In the genomic region with DNA sequence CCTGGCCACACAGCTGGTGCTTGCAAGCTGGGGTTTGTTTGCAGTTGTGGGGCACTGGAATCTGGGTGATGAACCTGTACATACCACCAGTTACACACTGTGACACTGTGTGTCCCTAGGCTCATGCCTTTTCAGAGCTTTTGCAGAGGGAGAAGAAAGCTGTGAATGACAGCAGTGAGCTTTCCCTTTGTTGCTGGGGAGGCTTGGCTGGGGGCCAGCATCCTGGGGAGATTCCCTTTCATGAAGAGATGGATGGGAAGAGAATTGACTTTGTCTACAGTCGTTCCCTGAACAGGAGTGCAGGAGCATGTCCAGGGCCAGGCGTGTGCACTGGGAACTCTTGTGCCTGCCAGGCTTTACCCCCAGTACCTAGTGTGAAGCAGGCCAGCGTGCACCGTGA, we compare ENCODE assay signal across 8 mouse cellular contexts. TPM values are rescaled to one million over a fixed set of nuclear protein-coding genes. Genes with fewer than 3 reads are reported as not detected.
DNase-seq lines count a peak whose midpoint lies in the region; ATAC-seq lines count a peak whose summit lies in the region.

No protein-coding gene starts in this region.

- H3K4me1 ChIP-seq in neural tube, embryonic 14.5 days (ENCODE audit: control insufficient read depth, insufficient read depth, low read length) = 0 out of 2 replicates have a peak, but pooled peaks cover 5% of the 10 kb centered on the region

- H3K27me3 ChIP-seq in neural tube, embryonic 14.5 days (ENCODE audit: control insufficient read depth, insufficient read depth, low read length) = no peaks in the 10 kb centered on the region

- ATAC-seq in neural tube, embryonic 14.5 days (ENCODE audit: low read depth) = peak; percentile 64

- no peaks in the 10 kb centered on the region for H3K9me3 ChIP-seq in neural tube, embryonic 14.5 days (ENCODE audit: control insufficient read depth, low read length)

- H3K27ac ChIP-seq in neural tube, embryonic 14.5 days (ENCODE audit: low read depth, low read length) = no peak overlapping the region

- no peak overlapping the region for H3K4me2 ChIP-seq in neural tube, embryonic 14.5 days (ENCODE audit: low read depth, low read length)

- no peak overlapping the region for H3K9ac ChIP-seq in neural tube, embryonic 14.5 days (replicated peaks; ENCODE audit: low read depth, low read length)

- 18% methylated on average over 4 of the region's 4 CpGs for WGBS in neural tube, embryonic 14.5 days

- no peak overlapping the region for H3K4me3 ChIP-seq in neural tube, embryonic 14.5 days (ENCODE audit: low read depth, low read length)

- H3K36me3 ChIP-seq in neural tube, embryonic 14.5 days (ENCODE audit: control insufficient read depth, insufficient read depth, low read length) = no peaks in the 10 kb centered on the region

- peak; percentile 23 for DNase-seq in heart, adult 11 months
- no peak for DNase-seq in heart, adult 9 months (ENCODE audit: low spot score in 2 of 2)
- DNase-seq in right cerebral cortex, postnatal 14 days = peak; percentile 49
- no peak for DNase-seq in right cerebral cortex, adult 18-20 months
- peak; percentile 85 for DNase-seq in kidney, postnatal 10 days
- DNase-seq in embryo, embryonic 10 days (ENCODE audit: low spot score) = no peak
- no peak for DNase-seq in right cerebral cortex, postnatal 25 days

RNA-seq across cellular contexts. Expression of a gene that starts 6.5 kb away (rescaled TPM):
- polyA plus RNA-seq in neural tube, embryonic 14.5 days (2014; fragmentation: Nextera tagmentation; extraction: Ambion mirVana) = 36.2 and 38.8 TPM in 2 replicates

Comparison
In these comparisons a context has a peak if more than half of its experiments do, and no peak if none do; other contexts are left out.
1. DNase-seq: peak in heart, adult 11 months (single experiment), right cerebral cortex, postnatal 14 days (single experiment) and kidney, postnatal 10 days (single experiment); none in heart, adult 9 months (0 of 2), right cerebral cortex, adult 18-20 months (single experiment), embryo, embryonic 10 days (single experiment) and right cerebral cortex, postnatal 25 days (single experiment).